Mouse (Mus musculus): ENCODE measurements around the gene Meis1. TPM values are rescaled to one million over a fixed set of nuclear protein-coding genes. Genes with fewer than 3 reads are reported as not detected.

The Meis1 gene
- total and polyA plus RNA-seq, 3 experiments: 0.64 to 4.3 (median 0.98) TPM

DNA sequence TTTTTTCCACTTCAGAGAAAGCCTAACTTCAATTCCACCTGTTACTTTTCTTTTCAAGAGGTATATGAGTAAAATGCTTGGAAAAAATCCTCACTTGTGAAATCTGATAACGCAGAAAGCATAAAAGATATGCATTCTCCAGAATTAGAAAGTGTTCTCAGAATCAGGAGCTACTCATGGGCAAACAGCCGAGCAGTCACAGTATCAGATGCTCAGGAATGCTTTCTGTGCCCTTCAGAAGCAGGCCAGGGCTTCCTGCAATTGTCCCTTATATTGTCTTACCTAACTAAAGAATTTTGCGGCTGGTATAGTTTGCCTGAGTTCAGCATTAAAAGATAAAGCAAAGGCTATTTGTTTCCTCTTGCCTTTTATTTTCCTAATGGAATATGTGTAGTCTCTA is 71.4 kb downstream of the Meis1 start:
- ATAC-seq (ENCODE audit: extremely low read depth, insufficient number of reproducible peaks, low FRiP score, poor library complexity, severe bottlenecking) (no peak), DNase-seq (ENCODE audit: low spot score) (no peak)
- peaks cover 12% of the 10 kb centered on the region for H3K4me1 ChIP-seq (ENCODE audit: insufficient read depth, low read depth, low read length)
- H3K36me3 ChIP-seq (replicated peaks): no peaks in the 10 kb centered on the region
- no peak overlapping the region for H3K4me3 ChIP-seq (ENCODE audit: low read depth, low read length)
- peaks cover 35% of the 10 kb centered on the region for H3K27me3 ChIP-seq (ENCODE audit: insufficient read depth, low read length)
- H3K9me3 ChIP-seq (replicated peaks): no peaks in the 10 kb centered on the region
- TF ChIP-seq GATA2 (IDR thresholded peaks at IDR 0.05; ENCODE audit: borderline replicate concordance, low read depth, low read length) (no peak), TAL1 (conservative IDR thresholded peaks at IDR 0.05; ENCODE audit: low read depth, low read length) (no peak), GATA1 (IDR thresholded peaks at IDR 0.05; ENCODE audit: borderline replicate concordance, low read length) (no peak), CTCF (IDR thresholded peaks at IDR 0.05; ENCODE audit: low read depth, low read length) (no peak)

DNA sequence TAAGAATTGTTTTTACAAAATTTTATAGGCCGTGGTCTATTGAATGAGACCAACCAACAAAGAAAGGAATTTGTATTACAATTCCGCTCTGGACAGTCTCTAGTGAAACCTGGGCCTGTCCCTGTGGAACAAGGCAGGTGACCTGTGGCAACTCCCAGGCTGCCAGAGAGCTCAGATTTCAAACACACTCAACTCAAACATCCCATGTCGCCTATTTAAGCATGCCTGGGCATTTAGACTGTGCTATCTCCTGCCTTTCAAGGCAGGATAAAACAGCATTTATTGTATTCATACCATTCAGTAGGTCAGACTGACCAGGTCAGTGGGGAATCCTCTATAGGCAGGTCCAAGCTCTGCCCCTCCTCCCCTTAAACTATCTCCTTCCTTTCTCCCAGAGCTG is 73.0 kb downstream of the Meis1 start:
- peaks cover 12% of the 10 kb centered on the region for H3K4me1 ChIP-seq (ENCODE audit: insufficient read depth, low read depth, low read length)
- H3K9me3 ChIP-seq (replicated peaks): no peaks in the 10 kb centered on the region
- no peaks in the 10 kb centered on the region for H3K36me3 ChIP-seq (replicated peaks)
- DNase-seq (ENCODE audit: low spot score) (no peak), ATAC-seq (ENCODE audit: extremely low read depth, insufficient number of reproducible peaks, low FRiP score, poor library complexity, severe bottlenecking) (no peak)
- H3K4me3 ChIP-seq (ENCODE audit: low read depth, low read length): no peak overlapping the region
- H3K27me3 ChIP-seq (ENCODE audit: insufficient read depth, low read length): peaks cover 35% of the 10 kb centered on the region
- TF ChIP-seq GATA1 (IDR thresholded peaks at IDR 0.05; ENCODE audit: borderline replicate concordance, low read length): no peak
- no peak for TF ChIP-seq POLR2AphosphoS5 (IDR thresholded peaks at IDR 0.05; ENCODE audit: insufficient replicate concordance, low read depth, low read length)
- TF ChIP-seq CTCF (IDR thresholded peaks at IDR 0.05; ENCODE audit: low read depth, low read length): no peak
- no peak for TF ChIP-seq GATA2 (IDR thresholded peaks at IDR 0.05; ENCODE audit: borderline replicate concordance, low read depth, low read length)
- no peak for TF ChIP-seq TAL1 (conservative IDR thresholded peaks at IDR 0.05; ENCODE audit: low read depth, low read length)

DNA sequence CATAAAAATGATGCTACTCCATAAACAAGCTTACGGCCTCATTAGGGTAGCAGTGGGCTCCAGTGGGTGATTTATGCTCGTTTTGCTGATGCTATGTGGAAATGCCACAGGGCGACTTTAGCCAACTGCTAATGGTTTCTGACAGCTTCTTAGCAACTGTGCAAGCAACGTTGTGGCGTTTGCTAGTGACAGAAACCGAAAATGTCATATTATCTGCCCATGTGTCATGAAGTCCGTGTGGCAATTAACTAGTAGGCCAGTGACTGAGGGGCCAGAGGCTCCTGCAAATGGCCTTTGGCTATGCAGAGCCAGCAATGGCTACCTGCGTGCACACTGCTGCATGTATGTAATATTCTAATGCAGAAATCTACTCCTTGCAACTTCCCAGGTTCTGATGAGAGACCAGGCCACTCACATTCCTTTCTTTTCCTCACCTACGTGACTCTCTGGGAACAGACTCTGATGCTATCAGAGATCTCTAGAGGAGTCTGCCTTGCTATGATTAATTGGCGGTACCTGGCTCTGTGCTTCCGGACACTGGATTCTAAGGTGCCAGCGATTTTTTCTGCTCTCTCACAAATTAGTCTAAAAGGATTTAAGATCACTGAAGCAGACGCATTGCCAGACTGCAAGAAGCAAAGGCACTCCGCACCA is 73.7 kb downstream of the Meis1 start:
- no peaks in the 10 kb centered on the region for H3K9me3 ChIP-seq (replicated peaks)
- TF ChIP-seq GATA1 (IDR thresholded peaks at IDR 0.05; ENCODE audit: borderline replicate concordance, low read length) (no peak), GATA2 (IDR thresholded peaks at IDR 0.05; ENCODE audit: borderline replicate concordance, low read depth, low read length) (no peak), CTCF (IDR thresholded peaks at IDR 0.05; ENCODE audit: low read depth, low read length) (no peak), TAL1 (conservative IDR thresholded peaks at IDR 0.05; ENCODE audit: low read depth, low read length) (no peak), POLR2AphosphoS5 (IDR thresholded peaks at IDR 0.05; ENCODE audit: insufficient replicate concordance, low read depth, low read length) (no peak)
- DNase-seq (ENCODE audit: low spot score) (no peak), ATAC-seq (ENCODE audit: extremely low read depth, insufficient number of reproducible peaks, low FRiP score, poor library complexity, severe bottlenecking) (no peak)
- no peak overlapping the region for H3K4me3 ChIP-seq (ENCODE audit: low read depth, low read length)
- H3K36me3 ChIP-seq (replicated peaks): no peaks in the 10 kb centered on the region
- H3K4me1 ChIP-seq (ENCODE audit: insufficient read depth, low read depth, low read length): peaks cover 12% of the 10 kb centered on the region
- H3K27me3 ChIP-seq (ENCODE audit: insufficient read depth, low read length): peaks cover 34% of the 10 kb centered on the region

DNA sequence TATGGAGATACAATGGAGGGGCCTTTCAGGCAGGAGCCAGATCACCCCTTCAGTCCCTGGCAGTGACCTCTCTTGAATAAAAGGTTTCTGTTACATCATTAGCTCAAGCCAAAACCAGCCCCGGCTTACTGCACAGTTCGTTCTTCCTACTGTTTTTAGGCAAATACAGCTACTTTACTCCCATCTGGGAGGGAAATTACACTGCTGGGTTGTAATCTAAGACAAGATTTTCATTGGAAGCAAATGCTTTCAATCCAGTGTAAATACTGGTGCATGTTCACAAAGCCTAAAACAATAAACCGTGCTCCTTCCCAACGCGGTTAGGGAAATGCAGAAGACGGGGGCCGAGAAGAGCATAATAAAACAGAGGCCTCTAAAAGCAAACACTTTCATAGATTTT is 74.6 kb downstream of the Meis1 start:
- Histone ChIP-seq H3K4me3 (ENCODE audit: low read depth, low read length) (no peak overlapping the region), H3K4me1 (ENCODE audit: insufficient read depth, low read depth, low read length) (peaks cover 11% of the 10 kb centered on the region), H3K36me3 (replicated peaks) (no peaks in the 10 kb centered on the region), H3K27me3 (ENCODE audit: insufficient read depth, low read length) (peaks cover 30% of the 10 kb centered on the region), H3K9me3 (replicated peaks) (no peaks in the 10 kb centered on the region)
- DNase-seq (ENCODE audit: low spot score) (no peak), ATAC-seq (ENCODE audit: extremely low read depth, insufficient number of reproducible peaks, low FRiP score, poor library complexity, severe bottlenecking) (no peak)
- TF ChIP-seq CTCF (IDR thresholded peaks at IDR 0.05; ENCODE audit: low read depth, low read length) (no peak), GATA1 (IDR thresholded peaks at IDR 0.05; ENCODE audit: borderline replicate concordance, low read length) (no peak), GATA2 (IDR thresholded peaks at IDR 0.05; ENCODE audit: borderline replicate concordance, low read depth, low read length) (no peak), POLR2AphosphoS5 (IDR thresholded peaks at IDR 0.05; ENCODE audit: insufficient replicate concordance, low read depth, low read length) (no peak), TAL1 (conservative IDR thresholded peaks at IDR 0.05; ENCODE audit: low read depth, low read length) (no peak)

DNA sequence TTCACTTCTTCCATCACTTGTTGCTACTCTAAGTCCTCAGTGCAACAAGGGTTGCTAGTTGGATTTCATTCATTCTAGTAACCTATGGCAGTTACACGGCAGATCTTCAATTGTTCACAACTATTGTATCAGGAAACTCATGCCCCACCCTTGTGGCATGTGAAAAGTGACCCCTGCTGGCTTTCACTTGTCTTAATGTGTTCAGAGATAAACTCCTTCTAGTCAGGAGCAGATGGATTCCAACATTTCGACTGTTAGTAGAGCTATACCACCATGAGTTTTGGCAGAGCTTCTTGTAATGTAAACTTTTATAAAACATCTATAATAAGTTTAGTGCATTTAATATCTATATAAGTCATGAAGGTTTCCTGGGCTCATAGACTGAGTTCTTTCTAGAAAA is 75.8 kb downstream of the Meis1 start:
- TF ChIP-seq TAL1 (conservative IDR thresholded peaks at IDR 0.05; ENCODE audit: low read depth, low read length) (no peak), CTCF (IDR thresholded peaks at IDR 0.05; ENCODE audit: low read depth, low read length) (no peak)
- Histone ChIP-seq H3K36me3 (replicated peaks) (no peaks in the 10 kb centered on the region), H3K27me3 (ENCODE audit: insufficient read depth, low read length) (peaks cover 21% of the 10 kb centered on the region), H3K9me3 (replicated peaks) (no peaks in the 10 kb centered on the region), H3K4me1 (ENCODE audit: insufficient read depth, low read depth, low read length) (peaks cover 3% of the 10 kb centered on the region; the same call in 1 of the 2 replicates), H3K4me3 (ENCODE audit: low read depth, low read length) (no peak overlapping the region)
- ATAC-seq (ENCODE audit: extremely low read depth, insufficient number of reproducible peaks, low FRiP score, poor library complexity, severe bottlenecking) (no peak), DNase-seq (ENCODE audit: low spot score) (no peak)

GRCm38 (mm10) chr11:18940916-18941315 is 77.9 kb downstream of the Meis1 start:
- Histone ChIP-seq H3K4me3 (ENCODE audit: low read depth, low read length) (no peak overlapping the region), H3K4me1 (ENCODE audit: insufficient read depth, low read depth, low read length) (peaks cover 3% of the 10 kb centered on the region; the same call in 1 of the 2 replicates), H3K27me3 (ENCODE audit: insufficient read depth, low read length) (peaks cover 11% of the 10 kb centered on the region), H3K36me3 (replicated peaks) (no peaks in the 10 kb centered on the region), H3K9me3 (replicated peaks) (no peaks in the 10 kb centered on the region)
- DNase-seq (ENCODE audit: low spot score) (no peak), ATAC-seq (ENCODE audit: extremely low read depth, insufficient number of reproducible peaks, low FRiP score, poor library complexity, severe bottlenecking) (no peak)
- TF ChIP-seq CTCF (IDR thresholded peaks at IDR 0.05; ENCODE audit: low read depth, low read length): no peak
- no peak for TF ChIP-seq POLR2AphosphoS5 (IDR thresholded peaks at IDR 0.05; ENCODE audit: insufficient replicate concordance, low read depth, low read length)

GRCm38 (mm10) chr11:18934921-18935320 is 83.9 kb downstream of the Meis1 start:
- no peak for TF ChIP-seq TAL1 (conservative IDR thresholded peaks at IDR 0.05; ENCODE audit: low read depth, low read length)
- no peak for TF ChIP-seq CTCF (IDR thresholded peaks at IDR 0.05; ENCODE audit: low read depth, low read length)
- TF ChIP-seq GATA1 (IDR thresholded peaks at IDR 0.05; ENCODE audit: borderline replicate concordance, low read length): no peak
- TF ChIP-seq POLR2AphosphoS5 (IDR thresholded peaks at IDR 0.05; ENCODE audit: insufficient replicate concordance, low read depth, low read length): no peak
- no peak for TF ChIP-seq GATA2 (IDR thresholded peaks at IDR 0.05; ENCODE audit: borderline replicate concordance, low read depth, low read length)
- DNase-seq (ENCODE audit: low spot score): no peak
- Histone ChIP-seq H3K27me3 (ENCODE audit: insufficient read depth, low read length) (peaks cover 3% of the 10 kb centered on the region), H3K4me3 (ENCODE audit: low read depth, low read length) (no peak overlapping the region), H3K9me3 (replicated peaks) (no peaks in the 10 kb centered on the region), H3K36me3 (replicated peaks) (no peaks in the 10 kb centered on the region), H3K4me1 (ENCODE audit: insufficient read depth, low read depth, low read length) (peaks cover 4% of the 10 kb centered on the region)
- no peak for ATAC-seq (ENCODE audit: extremely low read depth, insufficient number of reproducible peaks, low FRiP score, poor library complexity, severe bottlenecking)
